Mouse (Mus musculus): Measurements from ENCODE around the gene Chchd4.
A peak's percentile ranks its signal among the peaks of the same experiment; 100 is the strongest.
"Not testable (repeated sequence)": the region's sequence is repeated elsewhere in the genome, so short reads cannot be mapped to it uniquely, and the experiment has no call there.

The Chchd4 gene

GRCm38 (mm10) chr6:91473805-91474440, 577 bp upstream of the Chchd4 start:
- no peak for DNase-seq (ENCODE audit: low spot score)

GRCm38 (mm10) chr6:91472319-91472718, 1.0 kb downstream of the Chchd4 start:
- DNase-seq (ENCODE audit: low spot score) = no peak

- not testable (repeated sequence) for DNase-seq (ENCODE audit: low spot score)
Measured at GRCm38 (mm10) chr6:91471427-91471826, 1.9 kb downstream of the Chchd4 start.

GRCm38 (mm10) chr6:91470712-91471111, 2.6 kb downstream of the Chchd4 start:
- DNase-seq (ENCODE audit: low spot score) = no peak

GRCm38 (mm10) chr6:91467106-91467505, 6.2 kb downstream of the Chchd4 start:
- no peak for DNase-seq (ENCODE audit: low spot score)

- DNase-seq (ENCODE audit: low spot score) = no peak
Measured at GRCm38 (mm10) chr6:91465756-91466155, 7.6 kb downstream of the Chchd4 start.

GRCm38 (mm10) chr6:91459471-91459870, 13.9 kb downstream of the Chchd4 start:
- DNase-seq (ENCODE audit: low spot score) = no peak

- DNase-seq (ENCODE audit: low spot score) = no peak
Measured at GRCm38 (mm10) chr6:91454546-91454945, 18.8 kb downstream of the Chchd4 start.

GRCm38 (mm10) chr6:91452056-91452455, 21.3 kb downstream of the Chchd4 start:
- DNase-seq (ENCODE audit: low spot score) = no peak

- no peak for DNase-seq (ENCODE audit: low spot score)
Measured at GRCm38 (mm10) chr6:91449472-91450225, 23.7 kb downstream of the Chchd4 start.

- no peak for DNase-seq (ENCODE audit: low spot score)
Measured at GRCm38 (mm10) chr6:91445316-91445715, 28.0 kb downstream of the Chchd4 start.

- DNase-seq (ENCODE audit: low spot score) = no peak
Measured at GRCm38 (mm10) chr6:91441145-91441662, 32.1 kb downstream of the Chchd4 start.

GRCm38 (mm10) chr6:91440474-91441144, 32.7 kb downstream of the Chchd4 start:
- DNase-seq (ENCODE audit: low spot score) = peak; percentile 95

- no peak for DNase-seq (ENCODE audit: low spot score)
Measured at GRCm38 (mm10) chr6:91424151-91424550, 49.2 kb downstream of the Chchd4 start.

GRCm38 (mm10) chr6:91421629-91422028, 51.7 kb downstream of the Chchd4 start:
- DNase-seq (ENCODE audit: low spot score) = no peak

GRCm38 (mm10) chr6:91417291-91417845, 56.0 kb downstream of the Chchd4 start:
- no peak for DNase-seq (ENCODE audit: low spot score)

GRCm38 (mm10) chr6:91416146-91416545, 57.2 kb downstream of the Chchd4 start:
- no peak for DNase-seq (ENCODE audit: low spot score)

GRCm38 (mm10) chr6:91414890-91415289, 58.5 kb downstream of the Chchd4 start:
- DNase-seq (ENCODE audit: low spot score) = peak; percentile 16

Data from urinary bladder, postnatal 14 days (tissue).